Mouse (Mus musculus): Measurements from ENCODE around the gene Fxyd6.

Gene Fxyd6

DNA sequence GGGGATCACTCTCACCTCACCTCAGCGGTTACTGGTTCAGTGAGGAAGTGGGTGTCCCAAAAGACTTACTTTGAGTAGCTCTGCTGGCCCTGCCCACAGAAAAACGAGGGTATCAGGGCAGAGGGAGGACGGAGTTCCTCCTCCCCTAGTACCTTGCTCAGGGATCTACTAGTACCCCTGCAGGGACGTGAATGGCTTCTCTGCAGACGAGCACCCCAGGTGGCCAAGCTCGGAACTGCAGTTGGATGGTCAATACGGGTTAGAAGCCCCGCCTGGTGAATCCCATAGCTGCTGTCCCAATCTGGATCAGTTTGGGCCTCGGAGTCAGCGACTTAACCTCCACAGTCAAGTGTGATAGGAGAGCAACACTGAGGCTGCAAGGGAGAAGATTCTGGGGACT is 42.3 kb downstream of the Fxyd6 start:
- DNase-seq (ENCODE audit: low read depth), result peak; percentile 94

DNA sequence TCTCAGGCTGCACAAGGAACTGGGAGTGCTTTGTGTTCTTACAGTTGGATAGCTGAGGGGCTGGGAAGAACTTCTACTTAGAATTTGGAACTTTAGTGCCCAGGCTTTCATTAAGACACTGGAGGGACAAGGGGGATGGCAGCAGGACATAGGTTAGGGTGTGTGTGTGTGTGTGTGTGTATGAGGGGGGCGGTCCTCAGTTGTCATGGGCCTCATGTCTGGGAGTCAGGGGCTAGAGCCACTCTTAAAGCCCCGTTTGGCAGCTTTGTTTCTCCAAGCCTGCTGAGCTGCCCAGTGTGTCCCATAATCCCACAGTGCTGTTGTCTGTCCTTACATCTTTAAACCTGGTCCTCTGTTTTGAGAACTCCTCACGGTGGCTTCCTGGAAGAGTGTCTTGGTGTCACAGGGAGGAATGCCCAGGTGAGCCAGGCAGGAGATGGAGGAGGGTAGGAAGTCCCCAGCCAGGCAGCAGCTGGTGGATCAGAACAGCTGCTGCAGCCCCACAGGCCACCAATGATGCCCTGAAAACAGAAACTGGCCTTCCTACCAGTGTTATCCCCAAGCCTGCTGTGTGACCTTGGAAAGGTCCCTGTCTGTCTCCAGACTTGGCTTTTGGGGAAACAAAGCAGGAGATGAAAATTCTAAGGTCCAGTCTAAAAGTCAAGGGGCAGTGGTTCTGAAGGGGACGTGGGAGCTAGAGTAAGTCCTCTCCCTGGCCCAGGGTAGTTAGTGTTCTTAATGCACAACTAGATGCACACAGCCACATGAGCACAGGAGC is 42.9 kb downstream of the Fxyd6 start:
- DNase-seq (ENCODE audit: low read depth), result no peak

DNA sequence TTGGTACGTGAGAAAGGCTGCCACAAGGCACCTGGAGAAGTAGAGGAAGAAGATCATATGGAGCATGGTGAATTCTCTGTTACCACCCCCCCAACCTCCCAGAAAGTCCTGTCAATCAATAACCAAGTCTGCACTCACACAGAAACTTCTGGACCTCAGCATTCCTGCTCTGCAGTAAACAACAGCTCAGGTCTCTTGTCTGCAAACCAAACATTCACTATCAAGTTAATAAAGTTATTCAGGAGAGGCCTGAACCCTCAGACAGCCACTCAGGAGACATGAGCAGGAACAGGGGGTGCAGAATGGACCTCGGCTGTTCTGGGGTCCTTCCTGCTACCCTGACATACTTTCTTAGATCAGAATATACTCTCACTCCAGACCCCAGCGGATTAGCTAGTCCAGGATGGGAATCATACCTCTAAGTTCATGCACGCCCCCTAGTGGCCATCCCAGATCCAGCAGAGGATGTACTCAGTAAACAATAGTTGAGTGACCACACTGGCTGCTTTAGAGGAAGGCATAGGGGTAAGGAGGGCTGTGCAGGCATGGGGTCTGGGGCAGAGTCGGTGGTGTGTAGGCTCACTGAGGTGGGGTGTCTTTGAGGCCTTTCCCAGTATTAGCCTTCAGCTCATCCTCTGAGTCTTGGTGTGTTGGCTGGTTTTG is 43.6 kb downstream of the Fxyd6 start:
- peak; percentile 69 for DNase-seq (ENCODE audit: low read depth)

DNA sequence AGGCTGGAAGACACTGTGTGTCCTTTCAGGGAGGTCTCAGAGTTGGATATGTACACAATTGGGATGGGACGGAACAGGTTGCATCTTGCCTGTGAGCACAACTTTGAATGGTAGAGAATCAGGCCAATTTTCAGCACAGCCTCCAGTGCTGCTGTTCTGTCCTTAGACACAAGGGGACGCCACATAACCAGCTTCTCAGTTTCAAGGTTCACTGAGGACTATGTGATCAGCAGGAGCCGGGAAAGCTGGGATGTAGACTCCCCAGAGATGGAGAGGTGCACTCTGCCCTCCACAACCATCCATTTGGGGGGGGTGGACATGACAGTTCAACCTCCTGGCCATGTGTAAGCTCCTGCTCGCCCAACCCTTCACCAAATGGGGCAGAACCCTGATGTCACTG is 45.9 kb downstream of the Fxyd6 start:
- DNase-seq (ENCODE audit: low read depth), result peak; percentile 53

DNA sequence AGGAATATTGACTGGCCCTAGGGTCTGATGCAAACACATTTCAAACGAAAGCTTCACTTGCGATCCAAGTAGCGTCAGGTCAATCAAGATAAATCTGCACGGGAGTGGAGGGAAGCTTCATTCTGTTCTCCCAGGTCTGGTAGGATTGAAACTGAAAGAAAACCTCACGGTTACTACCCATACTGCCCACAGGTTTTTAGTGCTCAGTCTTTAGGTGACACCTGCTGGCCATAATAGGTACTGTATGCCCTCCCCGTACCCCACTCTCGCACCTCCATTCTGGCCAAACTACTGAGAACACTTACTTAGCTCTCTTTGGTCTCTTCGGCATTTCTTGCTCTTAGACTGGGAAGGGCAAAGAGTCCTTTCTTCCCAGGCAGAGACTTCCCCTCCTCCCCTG is 47.3 kb downstream of the Fxyd6 start:
- DNase-seq (ENCODE audit: low read depth), result peak; percentile 89

DNA sequence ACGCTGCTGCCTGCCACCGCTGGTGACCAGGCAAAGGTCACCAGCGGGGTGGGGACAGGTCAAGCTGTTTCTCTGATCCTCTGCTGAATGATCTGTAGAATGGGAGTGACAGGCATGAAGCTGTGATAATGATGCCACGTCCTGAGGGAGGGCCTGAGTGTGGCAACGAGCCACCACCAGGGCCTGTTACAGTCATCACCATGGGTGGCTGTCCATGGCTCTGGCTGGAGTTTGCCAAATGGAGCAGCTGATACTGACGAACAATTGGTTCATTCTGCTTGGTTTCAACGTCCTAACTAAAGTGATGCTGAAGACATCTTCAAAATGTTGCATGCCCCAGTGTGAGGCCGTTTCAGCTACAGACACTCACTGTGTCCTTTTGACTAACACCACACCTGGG is 48.3 kb downstream of the Fxyd6 start:
- DNase-seq (ENCODE audit: low read depth), result no peak

DNA sequence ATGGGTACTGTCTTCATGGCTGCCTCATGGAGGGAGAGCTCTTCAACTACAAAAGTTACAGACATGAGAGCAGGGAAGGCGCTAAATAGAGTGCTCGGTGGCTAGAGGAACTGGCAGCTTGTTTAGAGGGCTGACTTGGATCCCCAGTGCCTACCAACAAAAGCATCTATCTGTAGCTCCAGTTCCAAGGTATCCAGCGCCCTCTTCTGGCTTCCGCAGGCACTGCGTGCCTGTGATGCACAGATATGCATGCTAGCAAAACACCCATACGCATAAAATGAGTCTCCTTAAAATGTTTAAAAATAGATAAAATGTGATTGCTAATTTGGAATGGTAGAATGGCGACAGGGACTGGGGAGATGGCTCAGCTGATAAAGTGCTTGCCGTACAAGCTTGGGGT is 51.2 kb downstream of the Fxyd6 start:
- DNase-seq (ENCODE audit: low read depth), result peak; percentile 61

DNA sequence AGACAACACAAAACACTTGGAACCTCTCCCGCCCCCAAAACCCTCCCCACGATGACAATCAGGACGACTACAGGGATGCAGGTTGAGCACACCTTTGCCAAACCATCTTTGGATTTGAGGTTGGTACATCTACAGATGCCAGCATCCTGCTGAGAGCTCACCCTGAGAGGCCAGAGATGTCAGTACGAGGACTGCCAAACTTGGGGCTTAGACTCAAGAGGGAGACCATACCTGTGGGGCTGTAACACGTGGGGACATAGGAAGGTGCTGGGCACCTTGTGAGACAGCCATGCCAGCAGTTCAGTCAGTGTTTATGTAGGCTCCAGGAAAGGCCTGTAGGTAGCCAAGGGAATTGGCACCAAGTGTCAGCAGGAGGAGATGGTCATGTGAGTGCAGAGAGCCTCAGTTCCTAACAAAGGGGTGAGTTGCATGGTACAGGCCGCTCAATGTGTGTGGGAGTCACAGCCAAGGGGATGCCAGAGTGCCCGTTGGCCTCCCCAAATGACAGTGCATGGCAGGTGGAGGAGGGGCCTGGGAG is 52.8 kb downstream of the Fxyd6 start:
- DNase-seq (ENCODE audit: low read depth), result no peak

DNA sequence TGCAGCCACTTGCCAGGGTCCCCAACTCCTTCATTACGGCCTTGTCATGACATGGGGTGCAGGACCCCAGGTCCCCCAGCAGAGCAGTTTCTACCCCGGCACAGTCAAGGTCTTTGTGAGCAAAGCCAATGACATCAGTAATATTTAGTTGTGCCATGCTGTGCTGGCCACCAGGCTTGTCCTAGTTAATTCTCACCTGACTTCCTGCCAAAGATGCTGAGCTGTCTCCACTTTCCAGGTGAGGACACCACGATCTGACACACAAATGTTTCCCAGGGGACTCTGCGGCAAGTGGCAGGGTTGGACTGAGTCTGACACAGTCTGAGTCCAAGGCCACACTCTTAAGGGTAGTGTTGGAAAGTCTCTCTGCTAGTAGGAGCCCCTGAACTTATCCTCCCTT is 56.5 kb downstream of the Fxyd6 start, which contains the start of gene Dscaml1:
Gene Dscaml1, plus strand, starts transcription at position 173 of the 400 bp plus-strand sequence.
- no peak for DNase-seq (ENCODE audit: low read depth)

DNA sequence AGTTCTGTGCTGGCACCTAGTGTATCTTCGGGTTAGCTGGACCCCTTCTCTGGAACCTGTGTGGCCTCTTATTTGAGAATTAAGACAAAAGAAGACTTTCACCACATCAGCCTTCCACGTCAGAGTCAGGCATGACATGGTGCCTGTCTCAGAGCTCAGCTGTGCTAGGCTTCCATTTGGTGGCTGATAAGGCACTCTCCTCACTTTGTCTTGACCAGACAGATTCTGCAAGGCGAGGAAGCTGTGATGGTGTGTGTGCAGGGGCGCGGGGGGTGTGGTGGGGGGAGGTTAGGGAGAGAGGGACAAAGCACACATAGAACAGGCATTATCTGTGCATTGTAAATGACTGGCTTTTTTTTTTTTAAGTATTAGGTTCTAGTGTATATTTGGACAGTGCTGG is 59.4 kb downstream of the Fxyd6 start:
- no peak for DNase-seq (ENCODE audit: low read depth)

DNA sequence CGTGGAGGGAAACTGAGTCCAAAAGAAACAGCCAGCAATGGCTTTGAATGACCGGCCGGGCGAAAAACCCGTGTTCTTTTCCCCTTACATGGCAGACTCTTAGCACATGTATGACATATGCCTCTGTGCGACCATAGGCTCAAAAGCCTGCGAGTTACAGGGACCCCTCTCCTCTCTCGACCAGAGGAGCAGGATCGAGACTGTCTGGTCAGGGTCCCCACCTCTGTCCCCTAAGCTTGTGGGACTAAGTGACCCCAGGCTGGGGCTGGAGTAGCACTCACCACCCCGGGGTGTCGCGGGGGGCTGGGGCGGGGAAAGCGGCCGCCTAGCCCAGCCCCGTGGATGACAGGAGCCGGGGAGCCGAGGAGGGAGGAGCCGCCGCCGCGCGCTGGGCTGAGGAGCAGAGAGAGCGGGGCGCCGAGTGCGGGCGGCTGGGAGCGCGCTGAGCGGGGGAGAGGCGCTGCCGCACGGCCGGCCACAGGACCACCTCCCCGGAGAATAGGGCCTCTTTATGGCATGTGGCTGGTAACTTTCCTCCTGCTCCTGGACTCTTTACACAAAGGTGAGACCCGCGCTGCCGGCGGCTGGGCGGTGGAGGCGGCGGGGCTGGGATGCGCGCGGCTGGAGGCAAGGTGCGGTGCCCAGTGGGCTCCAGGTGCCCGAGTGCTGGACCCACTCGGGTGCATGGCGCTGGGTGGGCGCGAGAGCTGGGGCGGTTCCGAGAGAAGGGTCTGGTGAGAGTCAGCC is 60.1 kb downstream of the Fxyd6 start:
- no peak for DNase-seq (ENCODE audit: low read depth)

DNA sequence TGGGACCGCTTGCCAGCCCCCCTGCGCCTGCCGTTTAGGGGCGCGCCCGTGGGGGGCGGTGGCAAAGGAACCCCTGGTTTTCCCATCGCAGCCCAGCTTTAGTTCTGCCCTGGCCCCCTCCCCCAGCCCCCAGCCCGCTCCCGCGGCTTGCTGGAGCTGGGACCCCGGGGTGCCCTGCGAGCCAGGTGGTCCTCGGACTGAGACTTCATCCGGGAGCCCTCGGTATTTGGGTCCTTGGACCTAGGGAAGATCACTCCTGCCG is 60.6 kb downstream of the Fxyd6 start:
- DNase-seq (ENCODE audit: low read depth), result no peak

DNA sequence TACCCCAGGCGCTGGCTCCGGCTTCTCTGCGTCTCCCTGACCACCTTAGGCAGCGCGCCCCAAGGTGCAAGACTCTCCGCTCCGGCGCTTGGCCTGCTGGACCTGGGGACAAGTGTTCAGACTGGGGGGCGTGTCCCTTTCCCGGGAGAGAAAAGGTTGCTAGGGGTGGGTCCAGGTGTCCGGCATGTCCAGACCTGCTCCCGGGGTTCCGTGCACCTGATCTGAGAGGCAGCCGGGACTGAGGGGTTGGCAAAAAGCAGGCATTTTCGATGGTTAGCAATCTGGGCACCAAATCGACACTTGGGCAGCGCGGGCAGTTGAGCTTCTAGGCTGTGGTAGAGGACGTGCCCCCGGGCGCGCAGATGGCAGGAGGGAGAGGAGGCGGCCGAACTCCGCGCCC is 61.2 kb downstream of the Fxyd6 start:
- no peak for DNase-seq (ENCODE audit: low read depth)

DNA sequence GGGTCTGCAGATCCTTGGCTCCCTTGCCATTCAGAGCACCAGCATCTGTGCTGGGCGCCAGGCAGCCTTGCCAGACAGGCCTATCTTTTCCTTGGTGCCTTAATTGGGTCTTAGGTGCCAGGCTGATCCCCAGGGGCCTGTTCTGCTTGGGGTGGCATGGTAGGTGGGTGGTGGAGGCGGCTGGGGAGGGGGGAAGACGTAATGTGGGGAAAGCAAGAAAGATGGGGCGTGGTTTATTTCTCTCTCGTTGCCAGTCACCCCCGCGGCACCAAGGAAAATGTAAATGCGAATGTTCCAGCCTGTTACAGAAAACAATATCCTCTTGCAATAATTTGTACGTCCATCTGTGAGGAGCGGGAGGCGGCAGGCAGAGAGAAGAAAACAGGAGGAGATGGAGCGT is 62.7 kb downstream of the Fxyd6 start:
- no peak for DNase-seq (ENCODE audit: low read depth)

DNA sequence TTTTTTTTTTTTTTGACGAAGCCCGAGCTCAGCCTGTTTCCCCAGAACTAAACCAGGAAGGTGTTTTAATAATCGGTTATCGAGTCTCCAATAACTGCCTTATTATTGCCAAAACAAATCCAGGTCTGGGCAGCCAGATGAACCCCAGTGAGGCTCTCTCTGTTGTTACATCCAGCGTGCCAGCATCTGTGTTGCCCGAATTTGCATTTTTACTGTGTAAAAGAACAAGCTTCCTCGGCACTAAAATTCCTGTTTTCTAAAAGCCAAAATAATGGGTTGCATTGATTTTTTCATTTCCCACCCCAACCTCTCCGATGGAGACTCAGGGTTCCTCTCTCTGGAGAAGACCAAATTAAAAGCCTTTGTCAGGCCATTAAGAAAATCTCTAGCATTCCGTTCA is 63.1 kb downstream of the Fxyd6 start:
- DNase-seq (ENCODE audit: low read depth), result no peak

DNA sequence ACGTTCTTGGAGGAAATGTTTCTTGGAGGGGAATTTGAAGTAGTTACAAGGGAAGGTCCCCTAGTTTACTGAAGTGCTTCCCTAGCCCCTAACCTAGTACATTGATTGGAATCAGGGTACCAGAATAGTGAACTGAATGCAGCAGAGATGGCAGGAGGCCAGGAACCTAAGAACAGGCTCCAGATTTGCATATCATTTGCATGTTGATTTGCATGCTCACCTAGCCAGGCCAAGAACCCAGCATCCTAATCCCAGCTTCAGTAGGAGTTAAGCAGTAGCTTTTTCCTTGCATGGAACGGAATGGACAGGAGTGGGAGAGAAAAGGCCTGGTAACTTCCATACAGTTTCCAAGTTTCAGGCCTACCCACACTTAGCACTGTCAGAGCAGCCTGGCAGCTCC is 64.2 kb downstream of the Fxyd6 start:
- no peak for DNase-seq (ENCODE audit: low read depth)

DNA sequence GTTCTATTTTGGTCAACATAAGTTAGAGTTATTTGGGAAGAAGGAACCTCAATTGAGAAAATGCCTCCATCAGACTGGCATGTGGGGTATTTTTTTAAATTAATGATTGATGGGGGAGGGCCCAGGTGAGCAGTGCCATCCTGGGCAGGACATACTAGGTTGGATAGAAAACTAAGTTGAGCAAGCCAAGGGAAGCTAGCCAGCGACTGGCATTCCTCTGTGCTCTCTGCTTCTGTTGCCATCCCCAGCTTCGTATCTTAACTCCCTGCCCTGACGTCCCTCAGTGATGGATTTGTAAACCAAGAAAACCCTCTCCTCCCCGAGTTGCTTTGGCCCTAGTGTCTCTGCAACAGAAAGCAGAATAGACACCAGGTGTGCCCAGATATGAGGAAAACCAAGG is 69.0 kb downstream of the Fxyd6 start:
- no peak for DNase-seq (ENCODE audit: low read depth)

DNA sequence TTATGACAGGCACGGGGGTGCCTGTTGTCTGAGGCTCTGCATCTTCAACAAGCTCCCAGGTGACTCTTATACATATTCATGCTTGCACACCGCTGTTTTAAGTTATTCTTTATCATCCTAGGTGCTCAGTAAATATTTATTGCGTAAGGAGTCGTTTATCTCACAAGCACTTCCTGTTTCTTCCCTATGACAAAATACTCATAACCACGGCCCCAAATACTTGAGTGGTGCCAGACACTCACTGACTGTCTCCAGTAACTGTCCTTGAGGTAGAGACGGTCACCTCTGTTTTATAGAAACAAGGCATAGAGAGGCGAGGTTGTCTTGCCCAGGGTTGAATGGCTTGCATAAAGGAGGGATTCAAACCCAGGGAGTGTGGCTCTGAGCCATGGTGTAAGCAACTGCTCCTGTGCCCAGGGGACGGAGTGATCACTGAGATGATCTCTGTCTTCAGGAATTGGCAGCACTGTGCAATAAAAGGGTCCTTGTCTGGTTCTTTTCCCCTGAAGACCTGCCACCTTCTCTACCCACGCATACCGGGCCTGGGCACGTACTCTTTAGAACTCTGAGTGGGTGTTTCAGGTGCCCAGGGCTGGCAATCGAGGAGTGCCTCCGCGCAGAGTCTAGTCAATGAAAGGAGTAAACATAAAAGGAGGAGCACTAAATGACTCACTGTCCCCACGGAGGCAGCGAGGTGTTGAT is 70.2 kb downstream of the Fxyd6 start:
- peak; percentile 9 for DNase-seq (ENCODE audit: low read depth)

DNA sequence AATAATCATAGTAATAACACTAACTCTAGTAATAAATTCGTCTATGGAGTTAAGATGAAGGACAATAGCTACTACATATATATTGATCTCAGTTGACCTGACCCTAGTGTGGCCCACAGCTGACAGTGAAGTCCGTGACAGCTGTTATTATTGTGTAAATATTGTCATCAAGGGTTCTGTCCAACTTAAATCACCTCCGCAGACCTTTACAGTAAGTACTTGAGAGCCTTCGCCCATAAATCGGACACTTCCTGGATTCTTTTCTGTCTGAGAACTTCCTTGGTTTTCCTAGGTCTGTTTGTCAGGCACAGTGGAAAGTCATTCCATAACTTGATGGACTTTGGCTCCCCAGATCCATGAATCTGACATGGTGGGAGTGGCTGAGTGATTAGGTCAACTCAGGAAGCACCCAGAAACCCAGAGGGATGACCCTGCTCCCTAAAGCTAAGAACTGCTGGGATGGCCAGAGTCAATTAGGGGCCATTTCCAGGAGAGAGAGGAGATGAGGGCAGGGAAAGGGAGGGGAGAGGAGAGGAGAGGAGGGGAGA is 74.3 kb downstream of the Fxyd6 start:
- DNase-seq (ENCODE audit: low read depth), result no peak

Measured in induced T-regulatory cell, adult 2 months (primary cell).